Mouse (Mus musculus): ENCODE data around the gene Nme7. TPM values are rescaled to one million over a fixed set of nuclear protein-coding genes. Genes with fewer than 3 reads are reported as not detected.

The Nme7 gene
- total RNA-seq, 4 experiments from 2014 or later, result 22.7 to 32.0 (median 28.0) TPM

Other genes starting within 250 kb of the Nme7 start
- under 1 TPM in 1 of 4 experiments, not detected in 3; 0.32 TPM for gene Sell, start 242.1 kb upstream of the Nme7 start, total RNA-seq (2022)
- gene Selp, start 188.9 kb upstream of the Nme7 start, total RNA-seq (2022), result not detected
- gene F5, start 152.3 kb upstream of the Nme7 start, total RNA-seq (2022), result 1 to 10 TPM in 2 of 4 experiments, under 1 TPM in 2; 0.33 to 3.9 (median 1.0) TPM
- 10 to 100 TPM; 12.6 to 15.1 (median 13.7) TPM for gene Slc19a2, start 55.1 kb upstream of the Nme7 start, total RNA-seq (2022)
- gene Ccdc181, start 28.5 kb upstream of the Nme7 start, total RNA-seq (2022), result 10 to 100 TPM; 23.6 to 25.6 (median 24.5) TPM
- gene Blzf1, start 3.4 kb downstream of the Nme7 start, total RNA-seq (2022), result 10 to 100 TPM; 18.6 to 24.0 (median 22.1) TPM
- 1,000 to 10,000 TPM; 1,623 to 1,744 (median 1,693) TPM for gene Atp1b1, start 154.2 kb downstream of the Nme7 start, total RNA-seq (2022)